Mouse (Mus musculus): ENCODE results near the gene Atp1b2.

Atp1b2 gene

DNA sequence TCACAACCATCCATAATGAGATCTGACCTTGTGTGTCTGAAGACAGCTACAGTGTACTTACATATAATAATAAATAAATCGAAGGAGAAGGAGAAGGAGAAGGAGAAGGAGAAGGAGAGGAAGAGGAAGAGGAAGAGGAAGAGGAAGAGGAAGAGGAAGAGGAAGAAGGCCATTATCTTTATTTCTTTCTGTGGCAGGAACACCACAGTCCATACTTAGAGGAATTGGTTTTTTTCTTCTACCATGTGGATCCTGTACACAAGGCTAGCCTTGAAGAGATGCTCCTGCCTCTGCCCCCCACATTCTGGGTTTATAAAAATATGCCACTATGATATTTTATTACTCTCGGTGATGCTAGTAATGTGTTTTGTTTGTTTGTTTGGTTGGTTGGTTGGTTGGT is 1.1 kb upstream of the Atp1b2 start:
- no peak for DNase-seq

DNA sequence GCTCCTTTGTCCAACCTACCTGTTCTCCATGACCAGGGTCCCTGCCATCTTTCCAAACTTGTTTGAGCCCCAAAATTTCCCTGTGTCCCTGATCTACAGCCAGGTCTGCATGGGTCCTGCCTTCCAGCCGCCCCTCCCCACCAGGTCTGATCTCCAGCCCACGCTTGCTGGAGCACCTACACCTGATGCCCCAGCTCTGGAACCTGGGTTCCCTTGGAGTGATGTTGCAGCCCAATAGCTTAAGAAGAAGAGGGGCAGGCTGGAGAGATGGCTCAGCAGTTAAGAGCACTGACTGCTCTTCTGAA is 701 bp upstream of the Atp1b2 start:
- no peak for DNase-seq

DNA sequence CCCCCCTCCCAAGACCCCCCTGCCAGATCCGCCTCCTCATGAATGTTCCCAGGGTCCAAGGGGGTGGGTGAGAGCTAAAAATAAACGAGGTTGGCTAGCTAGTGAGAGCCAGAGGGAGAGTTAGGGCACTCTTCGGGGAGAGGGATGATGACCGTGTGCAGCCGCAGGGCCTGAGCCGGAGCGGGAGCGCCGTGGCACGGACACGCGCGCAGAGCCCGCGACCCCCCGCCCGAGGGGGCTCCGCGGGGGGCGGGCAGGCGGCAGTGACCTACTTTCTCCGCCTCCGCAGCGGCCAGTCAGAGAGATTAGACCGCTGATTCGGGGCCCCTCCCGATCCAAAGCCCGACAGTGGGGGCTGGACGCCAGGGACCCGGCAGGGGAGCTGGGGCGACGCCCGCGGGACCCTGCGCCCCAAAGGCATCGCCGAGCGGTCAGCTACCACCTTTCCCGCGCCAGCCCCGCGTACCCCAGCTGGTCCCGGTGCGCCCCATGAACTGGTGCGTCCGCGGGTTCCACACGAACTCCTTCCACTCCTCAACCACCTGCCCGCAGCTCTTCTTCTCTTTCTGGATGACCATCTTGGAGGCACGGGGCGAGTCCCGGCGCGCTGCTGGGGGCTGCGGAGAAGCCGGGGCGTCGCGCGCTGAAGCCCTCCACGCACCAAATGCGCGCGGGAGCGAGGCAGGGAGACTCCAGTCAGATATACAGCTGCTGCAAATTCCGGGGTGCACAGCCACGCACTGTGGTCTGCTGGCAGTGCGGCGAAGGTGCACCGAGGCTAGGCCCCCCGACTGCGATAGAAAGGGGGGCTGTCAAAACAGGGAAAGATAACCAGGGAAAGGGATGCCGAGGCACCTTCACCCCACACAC is 712 bp downstream of the Atp1b2 start:
- DNase-seq, result peak; percentile 40

DNA sequence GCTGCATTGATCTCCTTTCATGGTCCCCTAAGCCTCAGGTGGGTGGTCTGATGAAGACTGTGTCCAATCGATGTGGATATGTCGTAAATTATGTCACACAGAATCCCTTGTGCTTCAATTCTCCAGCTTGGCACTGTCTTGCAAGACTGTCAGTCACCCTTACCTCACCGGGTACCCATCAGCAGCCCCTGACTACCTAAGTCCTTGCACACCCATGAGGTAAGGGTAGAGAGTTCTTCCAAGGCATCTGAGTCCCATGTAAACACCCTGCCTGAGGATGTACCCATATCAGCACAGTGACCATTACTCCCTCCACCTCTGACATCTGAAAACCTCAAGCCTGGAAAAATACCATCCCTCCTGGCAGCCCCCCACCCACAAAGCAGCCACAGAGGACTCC is 1.4 kb downstream of the Atp1b2 start:
- no peak for DNase-seq

DNA sequence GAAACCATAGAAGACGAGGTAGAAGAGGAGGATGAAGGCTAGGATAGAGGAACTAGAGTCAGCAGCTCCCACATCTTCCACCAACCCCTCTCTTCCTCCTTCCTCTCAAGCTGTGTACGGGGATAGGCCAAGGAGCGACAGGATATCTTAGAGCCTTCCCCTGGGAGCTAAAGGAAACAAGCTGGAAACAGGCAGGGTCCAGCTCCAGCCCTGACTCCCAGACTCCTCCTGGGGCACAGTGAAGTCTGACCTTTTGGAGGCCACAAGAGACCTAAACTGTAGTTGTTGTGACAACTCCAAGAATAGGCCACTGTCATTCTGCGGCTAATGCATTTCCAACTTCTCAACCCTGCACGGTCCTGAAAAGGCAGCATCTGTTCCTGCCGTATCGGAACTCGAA is 2.2 kb downstream of the Atp1b2 start:
- no peak for DNase-seq

DNA sequence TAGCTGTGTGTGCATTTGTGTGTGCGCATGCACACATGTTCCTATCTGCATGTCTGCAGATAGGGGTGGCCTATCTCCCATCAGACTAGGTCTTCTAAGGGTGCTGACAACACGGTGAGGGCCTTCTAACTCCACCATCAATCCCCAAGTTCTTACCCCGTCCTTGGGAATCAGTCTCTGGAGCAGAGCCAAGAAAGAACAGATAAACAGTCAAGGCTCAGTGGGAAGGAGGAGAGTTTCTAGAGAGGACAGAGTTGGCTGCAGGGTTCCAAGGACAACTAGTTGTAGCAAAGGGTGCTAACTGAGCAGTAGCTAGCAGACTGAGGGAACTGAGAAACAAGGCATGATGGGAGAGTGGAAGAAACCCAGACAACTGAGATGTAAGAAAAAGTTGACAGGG is 4.0 kb downstream of the Atp1b2 start:
- no peak for DNase-seq

DNA sequence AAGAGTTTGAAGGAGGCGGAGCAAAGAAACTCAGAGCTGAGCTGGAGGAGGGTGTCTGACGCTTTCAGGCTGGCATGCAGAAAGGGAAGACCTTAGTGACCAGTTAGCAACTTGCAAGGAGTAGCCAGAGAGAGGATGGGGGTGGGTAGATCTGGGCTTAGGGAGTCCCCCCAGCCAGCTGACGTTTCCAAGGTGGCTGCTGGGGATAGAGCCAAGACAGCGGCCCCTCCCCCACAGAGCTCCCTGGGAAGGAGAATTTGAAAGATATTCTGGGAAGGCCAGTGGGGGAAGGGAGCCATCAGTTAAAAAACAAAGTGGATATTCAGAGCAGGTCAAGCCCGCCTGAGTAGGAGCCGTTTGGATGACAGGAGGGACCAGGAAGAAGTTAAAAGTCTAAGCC is 5.6 kb downstream of the Atp1b2 start:
- DNase-seq, result peak; percentile 57

DNA sequence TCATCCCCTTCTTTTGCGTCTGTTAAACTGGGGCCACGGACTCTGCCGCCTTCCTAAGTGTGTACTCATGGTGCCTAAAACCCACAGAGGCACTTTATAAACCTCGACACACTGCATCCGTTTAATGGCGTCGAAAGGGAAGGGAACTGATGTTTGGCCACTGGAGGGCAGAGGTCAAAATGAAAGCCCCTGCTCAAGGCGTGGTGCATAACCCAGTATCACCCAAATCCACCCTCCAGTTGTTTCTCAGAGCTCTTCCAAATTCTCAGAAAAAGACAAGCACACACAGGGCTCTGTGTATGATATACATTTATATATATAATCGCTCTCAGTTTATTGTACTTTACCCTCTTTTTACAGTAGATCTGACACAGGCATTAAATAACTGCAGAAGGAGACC is 6.3 kb downstream of the Atp1b2 start:
- no peak for DNase-seq

DNA sequence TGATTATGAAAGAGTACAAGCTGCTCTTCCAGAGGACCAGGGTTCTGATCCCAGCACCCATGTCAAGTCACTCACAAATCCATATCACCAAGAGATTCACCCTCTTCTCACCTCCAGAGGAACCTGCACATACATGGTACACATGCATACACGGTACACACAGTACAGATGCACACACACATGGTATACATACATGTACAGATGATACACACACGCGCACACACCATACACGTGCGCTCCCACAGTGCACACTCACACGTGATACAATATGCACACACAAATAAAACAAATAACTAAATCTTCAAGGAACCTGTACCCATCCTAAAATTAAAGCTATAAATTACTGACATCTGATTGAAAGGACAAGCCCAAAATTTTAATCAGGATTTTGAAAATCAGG is 10.9 kb downstream of the Atp1b2 start:
- no peak for DNase-seq

DNA sequence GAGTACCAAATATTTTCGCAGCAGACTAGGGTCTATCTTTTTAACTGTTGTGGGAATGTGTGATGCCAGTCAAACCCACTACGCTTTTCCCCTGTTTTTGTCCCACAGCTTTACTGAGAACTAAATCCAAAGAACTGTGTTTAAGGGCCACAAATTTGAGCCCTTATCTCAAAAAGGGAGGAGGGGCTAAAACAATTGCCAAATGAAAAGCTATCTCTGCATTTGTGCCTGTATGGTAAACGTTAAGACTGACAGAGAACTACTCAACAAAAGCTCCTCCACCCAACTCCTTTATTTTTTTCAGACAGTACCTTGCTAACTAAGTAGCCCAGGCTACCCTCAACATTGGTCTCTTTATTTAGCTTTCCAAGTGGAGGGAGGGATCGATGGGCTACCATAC is 12.9 kb downstream of the Atp1b2 start:
- no peak for DNase-seq

DNA sequence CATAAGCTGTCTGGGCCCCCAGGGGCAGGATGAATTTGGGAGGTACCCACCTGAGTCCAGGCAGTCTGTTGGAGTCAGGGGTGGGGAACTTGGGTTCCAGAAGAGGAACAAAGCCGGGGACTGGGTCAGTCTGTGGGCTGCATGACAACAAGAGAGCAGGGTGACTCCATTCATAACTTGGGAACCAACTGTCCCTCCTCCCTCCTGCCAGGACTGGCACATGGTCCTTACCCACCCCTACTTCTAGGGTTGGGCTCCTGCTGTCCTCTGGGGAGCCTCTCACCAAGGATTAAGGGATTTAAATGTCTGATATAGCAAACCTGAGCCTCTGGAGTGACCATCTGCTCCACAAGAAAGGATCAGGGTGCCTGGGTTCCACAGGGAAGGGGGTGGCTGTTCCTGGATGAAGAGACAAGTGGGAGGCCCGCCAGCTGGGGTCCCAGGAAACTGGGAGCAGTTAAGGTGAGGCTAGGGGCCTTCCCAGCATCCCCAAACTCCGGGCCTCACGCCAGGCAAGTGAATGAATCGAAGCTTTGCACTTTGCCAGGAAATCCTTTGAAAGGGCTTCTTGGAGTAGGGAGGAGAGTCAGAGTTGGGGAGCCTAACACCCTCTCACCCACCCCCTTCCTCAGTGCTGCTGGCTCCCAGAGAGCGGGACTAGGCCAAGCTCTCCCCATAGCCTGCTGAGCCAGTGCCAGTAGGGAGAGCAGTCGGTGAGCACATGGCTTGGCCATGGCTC is 13.7 kb downstream of the Atp1b2 start:
- peak; percentile 56 for DNase-seq

DNA sequence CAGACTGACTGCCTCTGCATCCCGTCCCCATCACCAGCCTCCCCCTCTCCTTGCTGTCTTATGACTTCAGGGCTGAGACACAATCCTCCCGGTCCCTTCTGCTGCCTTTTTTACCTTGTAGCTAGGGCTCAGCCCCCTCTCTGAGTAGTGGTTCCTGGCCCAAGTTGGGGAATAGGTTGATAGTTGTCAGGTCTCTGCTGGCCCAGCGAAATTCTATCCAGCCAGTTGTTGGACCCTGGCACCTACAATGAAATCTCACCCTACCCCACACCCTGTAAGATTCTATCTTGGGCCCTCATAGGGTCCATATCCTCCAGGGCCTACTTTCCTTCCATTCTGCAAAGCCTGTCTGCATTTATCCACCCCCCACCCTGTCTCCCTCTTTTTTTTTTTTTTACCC is 14.3 kb downstream of the Atp1b2 start:
- no peak for DNase-seq

DNA sequence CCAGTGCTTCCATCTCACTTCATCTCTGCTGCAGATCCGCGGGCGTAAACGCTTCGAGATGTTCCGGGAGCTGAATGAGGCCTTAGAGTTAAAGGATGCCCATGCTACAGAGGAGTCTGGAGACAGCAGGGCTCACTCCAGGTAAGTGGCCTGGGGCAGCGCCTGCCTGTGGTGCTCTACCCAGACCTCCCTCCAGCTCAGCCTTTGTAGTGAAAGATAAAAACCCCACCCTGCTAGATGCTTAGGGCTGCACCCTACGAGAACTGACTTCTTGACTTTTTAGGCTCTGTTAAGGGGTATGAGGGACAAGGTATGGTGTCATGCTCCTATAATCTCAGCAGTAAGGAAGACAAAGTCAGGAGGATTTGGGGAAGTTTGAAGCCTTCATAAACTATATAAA is 15.1 kb downstream of the Atp1b2 start:
- no peak for DNase-seq

DNA sequence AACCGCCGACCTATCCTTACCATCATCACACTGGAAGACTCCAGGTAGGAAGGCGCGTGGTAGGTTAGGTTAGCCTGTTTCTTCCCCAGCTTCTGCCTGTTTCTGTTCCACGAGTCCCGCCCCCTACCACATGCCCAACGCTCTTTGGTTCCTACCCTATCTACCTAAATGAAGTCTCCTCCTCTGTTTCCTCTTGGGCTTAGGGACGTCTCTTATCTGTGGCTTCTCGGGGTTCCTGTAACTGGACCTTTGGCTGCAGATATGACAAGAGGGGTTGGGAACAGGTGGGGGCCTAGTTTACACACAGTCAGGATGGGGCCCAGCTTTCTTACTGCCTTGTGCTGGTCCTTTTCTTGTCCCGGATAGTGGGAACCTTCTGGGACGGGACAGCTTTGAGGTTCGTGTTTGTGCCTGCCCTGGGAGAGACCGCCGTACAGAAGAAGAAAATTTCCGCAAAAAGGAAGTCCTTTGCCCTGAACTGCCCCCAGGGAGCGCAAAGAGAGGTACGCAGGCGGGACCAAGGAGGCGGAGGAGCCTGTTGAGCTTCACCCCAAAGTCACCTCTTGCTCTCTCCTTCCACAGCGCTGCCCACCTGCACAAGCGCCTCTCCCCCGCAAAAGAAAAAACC is 16.4 kb downstream of the Atp1b2 start:
- DNase-seq, result no peak

DNA sequence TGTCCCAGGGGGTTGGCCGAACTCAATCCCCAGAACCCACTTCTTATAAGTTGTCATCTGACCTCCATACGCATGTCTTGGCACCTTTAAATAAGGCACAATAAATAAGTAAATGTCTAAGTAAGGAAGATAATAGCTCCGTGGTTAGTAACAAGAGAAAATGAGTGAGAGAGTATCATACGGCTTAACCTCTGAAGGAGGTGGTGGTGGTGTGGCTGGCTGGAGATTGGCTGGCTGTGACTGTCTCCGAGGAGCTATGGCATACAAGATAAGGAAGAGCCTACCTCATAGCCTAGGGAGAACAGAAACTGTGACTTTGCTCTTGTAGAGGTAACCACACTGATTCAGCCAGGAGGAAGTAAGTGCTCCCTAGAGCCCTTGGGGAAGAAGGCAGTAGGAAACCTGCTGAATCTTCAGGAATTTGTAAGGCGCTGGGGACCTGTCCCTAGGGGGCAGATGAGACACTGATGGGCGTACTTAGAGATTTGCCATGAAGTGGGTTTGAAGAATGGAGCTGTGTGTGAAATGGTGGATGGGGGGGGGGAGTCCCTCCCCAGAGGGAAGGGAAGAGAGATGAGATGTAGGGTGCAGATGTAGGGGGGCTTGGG is 19.9 kb downstream of the Atp1b2 start:
- DNase-seq, result no peak

DNA sequence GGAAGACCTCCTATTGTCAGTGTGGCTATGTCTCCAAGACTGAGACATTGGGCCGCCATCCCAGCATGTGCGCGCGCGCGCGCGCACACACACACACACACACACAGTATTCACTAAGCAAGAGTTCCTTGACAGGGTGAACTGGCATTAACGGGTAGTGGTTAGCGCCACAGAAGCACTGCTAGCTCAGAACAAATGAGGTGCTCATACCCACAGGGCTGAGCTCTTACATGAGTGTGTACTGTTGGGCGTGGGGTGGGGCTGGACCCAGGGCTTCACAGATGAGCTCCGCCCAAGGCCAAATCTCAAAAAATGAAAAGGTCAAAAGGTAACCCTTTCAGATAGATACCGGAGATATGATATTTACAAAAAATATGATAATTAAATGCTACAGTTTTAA is 20.8 kb downstream of the Atp1b2 start:
- DNase-seq, result no peak

DNA sequence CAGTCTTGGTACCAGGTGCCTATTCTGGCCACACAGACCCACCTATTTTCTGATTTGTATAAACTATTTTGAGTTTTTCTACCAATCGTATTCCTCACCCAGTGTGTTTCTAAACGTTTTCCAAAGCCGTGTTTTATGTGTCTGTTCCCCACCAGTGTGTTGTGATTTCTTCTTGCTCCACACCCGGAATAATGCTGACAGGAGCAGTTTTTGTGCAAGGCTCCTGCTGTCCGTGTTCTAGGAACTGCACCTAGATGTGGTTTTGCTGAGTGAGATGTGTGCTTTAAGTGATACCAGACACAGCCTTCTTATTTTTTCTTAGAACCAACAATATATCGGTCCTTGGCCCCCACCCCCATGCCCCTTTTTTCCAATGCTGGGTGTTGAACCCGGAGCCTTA is 21.7 kb downstream of the Atp1b2 start:
- no peak for DNase-seq

DNA sequence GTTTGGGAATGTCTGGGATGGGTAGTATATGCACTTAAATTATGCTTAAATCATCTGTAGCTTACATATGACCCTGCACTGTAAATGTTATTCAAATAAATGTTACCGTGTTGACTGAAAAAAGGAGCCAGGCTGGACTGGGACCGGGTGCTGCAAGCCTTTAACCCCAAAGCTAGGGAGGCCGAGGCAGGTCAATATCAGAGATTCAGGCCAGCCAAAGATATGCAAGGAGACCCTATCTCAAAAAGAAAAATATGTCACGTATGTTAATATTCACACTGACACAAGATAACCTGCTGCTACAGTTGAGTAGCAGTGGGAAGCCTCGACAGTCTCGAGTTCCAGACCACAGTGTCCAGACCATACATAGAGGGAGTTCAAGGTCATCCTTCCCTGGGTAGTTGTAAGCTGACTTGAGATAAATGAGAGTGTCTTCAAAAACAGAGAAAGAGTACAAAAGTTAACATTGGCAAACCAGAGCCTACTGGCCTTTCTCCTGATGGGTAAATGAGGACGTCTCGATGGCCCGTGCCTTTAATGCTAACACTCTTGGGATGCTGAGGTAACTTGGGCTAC is 23.4 kb downstream of the Atp1b2 start:
- no peak for DNase-seq

DNA sequence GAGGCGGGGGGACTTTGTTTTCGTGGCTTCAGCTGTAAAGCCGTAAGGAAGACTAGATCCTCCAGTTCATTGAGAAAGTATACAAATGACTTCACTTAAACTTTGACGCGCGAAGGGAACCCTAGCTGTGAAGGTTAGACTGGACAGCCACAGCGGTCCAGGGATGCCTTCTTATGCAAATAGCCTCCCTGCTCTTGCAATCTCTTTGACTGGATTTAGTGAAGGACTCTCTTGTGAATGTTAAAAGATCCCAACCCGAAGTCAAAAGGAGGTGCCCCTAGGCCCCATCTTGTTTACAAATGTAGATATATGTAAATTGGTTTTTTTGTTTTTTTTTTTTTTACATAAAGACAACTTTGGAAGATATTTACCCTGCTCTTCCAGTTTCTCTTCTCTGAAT is 23.9 kb downstream of the Atp1b2 start:
- no peak for DNase-seq

DNA sequence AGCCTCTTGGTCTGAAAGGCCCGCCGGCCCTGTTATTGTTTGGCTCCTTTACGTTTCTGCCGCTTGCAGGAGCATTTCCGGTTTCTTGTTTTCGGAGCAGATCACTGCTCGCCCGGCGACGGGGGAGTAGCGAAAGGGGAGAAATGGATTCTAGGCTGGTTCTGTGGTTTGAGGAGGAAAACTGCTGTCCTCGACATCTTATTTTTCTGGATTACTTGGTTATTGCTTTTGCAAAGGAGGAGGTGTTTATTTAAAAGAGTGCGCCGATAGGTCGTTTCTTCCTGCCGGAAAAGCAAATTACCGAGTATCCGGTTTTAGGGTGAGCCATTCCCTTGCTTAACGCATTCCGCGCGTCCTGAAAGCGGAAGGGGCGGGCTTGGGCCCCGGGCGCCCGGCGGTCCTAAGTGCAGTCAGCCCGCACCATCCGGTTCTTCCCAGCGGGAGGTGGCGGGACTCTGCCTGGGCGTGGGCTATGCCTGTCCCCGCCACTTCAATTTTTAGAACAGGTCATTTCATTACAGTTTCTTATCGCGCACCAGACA is 24.5 kb downstream of the Atp1b2 start:
- DNase-seq, result peak; percentile 91

DNA sequence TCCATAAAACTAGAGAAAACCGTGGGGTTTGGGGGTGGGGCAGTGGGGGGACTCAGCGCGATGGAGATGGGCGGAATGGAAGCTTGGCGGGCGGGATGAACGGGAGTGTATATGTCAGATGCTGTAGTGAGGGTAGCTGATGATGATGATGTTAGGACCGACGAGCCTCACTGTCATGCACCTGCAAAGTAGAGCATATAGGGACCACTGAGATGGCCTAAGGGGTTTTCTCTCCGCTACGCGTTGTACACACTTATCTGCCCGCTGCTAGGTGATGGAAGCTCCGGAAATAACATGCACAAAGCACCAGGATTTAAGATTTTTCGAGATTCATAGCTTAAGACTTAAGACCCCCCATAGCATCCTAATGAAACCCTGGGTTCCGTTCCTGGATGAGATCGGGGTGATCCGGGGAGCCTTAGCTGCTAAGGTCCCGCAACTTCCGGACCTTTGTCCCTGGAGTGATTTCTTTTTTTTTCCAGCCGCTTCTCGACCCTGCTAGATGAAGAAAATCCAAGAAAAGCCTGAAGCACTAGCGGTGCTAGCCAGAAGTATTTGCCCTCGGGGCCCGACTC is 25.1 kb downstream of the Atp1b2 start:
- no peak for DNase-seq

DNA sequence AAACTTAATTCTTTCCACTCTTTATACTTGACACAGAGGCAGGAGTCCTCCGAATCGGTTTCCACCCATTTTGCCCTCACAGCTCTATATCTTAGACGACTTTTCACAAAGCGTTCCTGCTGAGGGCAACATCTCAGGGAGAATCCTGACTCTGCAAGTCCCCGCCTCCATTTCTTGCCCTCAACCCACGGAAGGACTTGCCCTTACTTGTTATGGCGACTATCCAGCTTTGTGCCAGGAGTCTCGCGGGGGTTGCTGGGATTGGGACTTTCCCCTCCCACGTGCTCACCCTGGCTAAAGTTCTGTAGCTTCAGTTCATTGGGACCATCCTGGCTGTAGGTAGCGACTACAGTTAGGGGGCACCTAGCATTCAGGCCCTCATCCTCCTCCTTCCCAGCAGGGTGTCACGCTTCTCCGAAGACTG is 25.6 kb downstream of the Atp1b2 start, which contains the start of the genes Wrap53 and Trp53:
TSS of gene Wrap53 (minus strand) at position 165 of the 424 bp plus-strand sequence.
TSS of gene Trp53 (plus strand) at position 269 of the 424 bp plus-strand sequence.
- DNase-seq, result peak; percentile 84

Measured in right cerebral cortex, postnatal 25 days (tissue).